Mouse (Mus musculus) E14TG2a.4 (cell line): ENCODE measurements around the gene BC016579.

ENCODE experiments used
- H3K27me3 ChIP-seq: 2 replicates; pipeline ENCODE4 v1.6.1; 2014; ENCODE audit warnings: low read length, control low read depth; ENCODE audit not compliant: insufficient read depth
- H3K36me3 ChIP-seq: 2 replicates; pipeline ENCODE4 v1.6.1; 2014; ENCODE audit warnings: low read length, control low read depth; ENCODE audit not compliant: insufficient read depth
- H3K4me1 ChIP-seq: replicated peaks from 2 replicates; pipeline ENCODE4 v1.6.1; 2014; ENCODE audit warnings: low read depth, low read length, control low read depth
- H3K4me3 ChIP-seq: replicated peaks from 2 replicates; pipeline ENCODE4 v1.5.1; 2014; ENCODE audit warnings: mild to moderate bottlenecking, low read length
- H3K9me3 ChIP-seq: 2 replicates; pipeline ENCODE4 v1.6.1; 2014; ENCODE audit warnings: low read length, control low read depth
- CTCF ChIP-seq: conservative IDR thresholded peaks from 2 replicates; pipeline ENCODE4 v1.5.1; 2014; ENCODE audit warnings: low read length
- NANOG ChIP-seq: IDR thresholded peaks from 2 replicates; pipeline ENCODE4 v1.6.1; 2014; ENCODE audit warnings: borderline replicate concordance, low read length, mixed read lengths
- POU5F1 ChIP-seq: IDR thresholded peaks from 2 replicates; pipeline ENCODE4 v1.6.1; 2014; ENCODE audit warnings: low read length, borderline replicate concordance

BC016579 gene

DNA sequence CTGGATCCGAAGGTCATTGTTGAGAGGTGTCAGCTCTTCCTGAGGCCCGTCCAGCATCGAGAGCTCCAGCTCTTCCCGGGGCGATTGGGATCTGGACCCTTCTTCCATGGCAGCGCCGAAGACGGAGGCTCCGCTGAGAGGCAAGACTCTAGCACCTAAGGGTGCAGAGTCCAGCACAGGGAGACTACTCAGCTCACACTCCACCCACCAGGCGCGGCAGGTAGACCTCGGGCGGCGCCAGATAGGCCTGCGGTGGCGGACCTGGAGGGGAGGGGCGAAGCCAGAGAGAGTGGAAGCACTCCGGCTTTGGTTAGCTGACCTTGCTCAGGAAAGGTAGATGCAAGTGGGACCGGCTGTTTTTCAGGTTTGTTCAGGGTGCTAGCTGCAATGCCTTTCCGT, at the start of gene BC016579:
Gene BC016579 (minus strand): TSS at position 135 of the 399 bp plus-strand sequence.
- TF ChIP-seq CTCF: no peak
- TF ChIP-seq NANOG: no peak
- no peak for TF ChIP-seq POU5F1
- Histone ChIP-seq H3K4me3 (peak within 1 kb of the TSS; percentile 77), H3K27me3 (peaks cover 31% of the 10 kb centered on the region), H3K4me1 (peaks cover 19% of the 10 kb centered on the region), H3K9me3 (no peaks in the 10 kb centered on the region), H3K36me3 (no peaks in the 10 kb centered on the region)

DNA sequence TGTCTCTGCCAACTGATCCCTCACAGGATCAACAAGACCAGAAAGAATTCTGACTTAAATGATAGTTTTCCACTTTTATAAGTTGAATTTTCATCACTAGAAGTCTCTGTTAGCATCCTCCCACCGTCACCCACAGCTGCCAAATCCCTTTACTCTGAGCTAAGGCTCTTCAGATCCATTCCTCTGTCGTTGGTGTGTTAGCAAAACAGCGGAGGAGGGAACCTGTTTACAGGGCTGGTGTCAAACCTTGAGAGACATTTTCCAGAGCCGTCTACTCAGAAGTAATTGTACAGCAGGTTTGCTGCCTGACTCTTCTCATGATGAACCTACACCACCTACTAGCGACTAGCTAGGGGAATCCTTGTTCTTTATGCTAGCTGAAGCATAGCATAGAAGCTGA, 45.4 kb upstream of the BC016579 start:
- no peak overlapping the region for H3K4me3 ChIP-seq
- H3K36me3 ChIP-seq: no peaks in the 10 kb centered on the region
- H3K9me3 ChIP-seq: peaks cover 29% of the 10 kb centered on the region
- H3K27me3 ChIP-seq: no peaks in the 10 kb centered on the region
- TF ChIP-seq NANOG: no peak
- no peak for TF ChIP-seq CTCF
- TF ChIP-seq POU5F1: no peak
- H3K4me1 ChIP-seq: no peaks in the 10 kb centered on the region

DNA sequence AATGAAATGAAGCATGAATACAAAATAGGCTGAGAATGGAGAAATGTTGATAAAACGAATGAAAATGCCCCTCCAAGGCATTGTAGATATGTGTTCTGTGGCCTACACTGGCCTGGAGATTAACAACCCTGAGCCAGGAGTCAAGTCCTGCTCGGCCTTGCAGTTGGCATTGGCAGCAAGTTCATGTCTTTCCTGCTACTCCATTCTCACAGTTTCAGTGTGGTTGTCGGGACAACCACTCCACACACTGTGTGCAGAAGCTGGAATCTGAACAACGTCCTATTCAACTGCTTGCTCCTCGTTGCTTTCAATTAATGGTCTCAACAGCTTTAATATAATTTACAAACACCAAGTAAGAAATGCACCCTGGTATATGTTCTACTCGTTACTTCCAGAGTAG, 44.1 kb upstream of the BC016579 start:
- TF ChIP-seq CTCF: no peak
- TF ChIP-seq NANOG: no peak
- no peak for TF ChIP-seq POU5F1
- Histone ChIP-seq H3K4me3 (no peak overlapping the region), H3K4me1 (no peaks in the 10 kb centered on the region), H3K36me3 (no peaks in the 10 kb centered on the region), H3K27me3 (no peaks in the 10 kb centered on the region), H3K9me3 (peaks cover 29% of the 10 kb centered on the region)

DNA sequence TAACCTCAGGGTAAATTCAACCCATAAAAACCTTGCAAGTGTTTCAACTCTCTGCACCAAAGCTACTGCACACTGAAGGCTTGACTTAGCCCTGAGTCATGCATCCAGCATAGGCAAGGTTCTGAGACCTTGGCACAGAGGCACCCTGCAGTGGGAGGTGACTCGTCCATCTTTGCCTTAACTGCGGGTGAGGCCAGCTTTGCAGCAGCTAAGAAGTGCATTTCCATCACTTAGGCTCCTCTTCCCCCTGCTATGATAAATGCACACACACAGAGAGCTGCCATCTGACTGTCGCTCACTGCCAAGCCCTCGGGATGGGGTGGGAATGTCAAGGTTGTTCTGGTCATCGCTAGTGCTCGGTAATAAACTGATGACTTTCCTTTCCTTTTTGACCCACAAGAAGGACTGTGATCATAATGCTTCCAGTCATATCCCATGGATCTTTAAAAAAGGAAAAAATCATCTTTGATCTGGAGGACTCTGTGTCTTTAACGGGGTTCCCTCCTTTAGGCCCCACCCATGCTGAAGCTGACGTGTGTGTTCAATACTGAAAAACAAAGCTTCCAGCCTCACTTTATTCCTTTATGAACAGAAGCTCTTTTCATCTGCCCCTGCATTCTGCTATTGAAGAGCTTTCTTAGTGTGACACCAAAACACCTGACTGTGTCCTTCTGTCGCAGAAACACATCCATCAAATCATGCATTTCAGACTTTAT, 41.7 kb upstream of the BC016579 start:
- no peak overlapping the region for H3K4me3 ChIP-seq
- H3K9me3 ChIP-seq: peaks cover 29% of the 10 kb centered on the region
- no peaks in the 10 kb centered on the region for H3K4me1 ChIP-seq
- no peaks in the 10 kb centered on the region for H3K36me3 ChIP-seq
- H3K27me3 ChIP-seq: no peaks in the 10 kb centered on the region
- TF ChIP-seq CTCF (no peak), NANOG (no peak), POU5F1 (no peak)

DNA sequence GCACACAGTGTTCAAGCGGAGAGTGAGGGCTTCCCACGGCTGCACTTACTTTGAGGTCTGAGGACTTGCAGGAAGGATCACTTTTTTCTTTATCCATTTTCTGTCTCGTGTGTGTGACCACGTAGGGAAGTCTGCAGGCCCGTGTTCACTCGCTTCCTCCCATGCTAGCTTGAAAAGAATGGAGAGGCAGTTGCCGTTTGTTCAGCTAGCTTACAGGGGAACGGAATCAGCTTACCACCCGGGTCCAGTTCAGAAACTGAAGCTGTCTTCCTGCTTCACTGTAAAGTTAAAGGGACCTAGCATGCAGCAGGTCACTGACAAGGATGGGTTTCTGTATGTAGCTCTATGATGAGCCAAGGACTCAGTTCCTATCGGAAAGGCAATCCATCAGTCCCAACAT, 39.7 kb upstream of the BC016579 start, which contains the start of gene Tmprss7:
Gene Tmprss7 (minus strand): TSS at position 101 of the 400 bp plus-strand sequence.
- H3K4me1 ChIP-seq: peaks cover 6% of the 10 kb centered on the region
- H3K9me3 ChIP-seq: peaks cover 15% of the 10 kb centered on the region
- TF ChIP-seq CTCF (no peak), NANOG (no peak), POU5F1 (no peak)
- H3K27me3 ChIP-seq: no peaks in the 10 kb centered on the region
- no peaks in the 10 kb centered on the region for H3K36me3 ChIP-seq
- H3K4me3 ChIP-seq: no peak within 1 kb of the TSS

DNA sequence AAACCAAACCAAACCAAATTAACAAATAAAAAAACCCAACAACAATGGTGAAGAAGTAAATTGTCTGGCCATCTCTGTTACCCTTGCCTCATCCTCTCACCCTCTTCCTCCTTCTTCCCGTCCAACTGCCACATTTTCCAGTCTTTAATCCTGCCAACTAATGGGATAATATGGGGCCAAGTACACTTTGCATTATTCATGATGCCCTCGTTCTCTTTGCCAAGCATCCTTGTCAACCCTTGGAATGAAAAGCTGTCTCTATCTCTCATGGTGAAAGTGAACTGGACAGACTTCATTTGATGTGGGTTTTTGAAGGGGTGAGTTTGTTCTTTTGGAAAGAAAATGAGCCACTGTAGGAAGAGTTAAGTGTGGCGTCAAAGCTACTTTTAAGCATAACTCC, 39.0 kb upstream of the BC016579 start:
- no peaks in the 10 kb centered on the region for H3K36me3 ChIP-seq
- H3K4me1 ChIP-seq: peaks cover 6% of the 10 kb centered on the region
- no peak overlapping the region for H3K4me3 ChIP-seq
- no peak for TF ChIP-seq NANOG
- no peak for TF ChIP-seq CTCF
- no peak for TF ChIP-seq POU5F1
- H3K9me3 ChIP-seq: peaks cover 11% of the 10 kb centered on the region
- no peaks in the 10 kb centered on the region for H3K27me3 ChIP-seq

DNA sequence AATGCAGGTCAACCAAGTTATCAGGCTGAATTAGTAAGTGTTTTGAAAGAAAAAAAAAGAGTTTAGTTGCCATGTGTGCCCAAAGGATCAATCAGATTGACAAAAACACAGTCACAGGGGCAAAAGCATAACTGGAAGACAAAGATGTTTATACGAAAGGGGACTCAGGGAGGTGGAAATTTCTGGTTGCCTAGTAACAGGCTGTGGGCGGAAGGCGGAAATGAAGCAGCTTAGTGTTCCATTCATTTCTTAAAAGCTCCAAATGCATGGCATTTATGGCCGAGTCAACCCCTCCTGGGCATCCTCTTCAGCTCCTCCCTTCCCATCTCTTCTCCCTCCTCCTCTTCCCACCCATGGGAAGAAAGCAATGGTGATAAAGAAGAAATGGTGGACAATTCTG, 36.3 kb upstream of the BC016579 start:
- no peak for TF ChIP-seq CTCF
- no peak for TF ChIP-seq NANOG
- no peak overlapping the region for H3K4me3 ChIP-seq
- H3K4me1 ChIP-seq: peaks cover 6% of the 10 kb centered on the region
- H3K27me3 ChIP-seq: no peaks in the 10 kb centered on the region
- no peaks in the 10 kb centered on the region for H3K36me3 ChIP-seq
- H3K9me3 ChIP-seq: no peaks in the 10 kb centered on the region

DNA sequence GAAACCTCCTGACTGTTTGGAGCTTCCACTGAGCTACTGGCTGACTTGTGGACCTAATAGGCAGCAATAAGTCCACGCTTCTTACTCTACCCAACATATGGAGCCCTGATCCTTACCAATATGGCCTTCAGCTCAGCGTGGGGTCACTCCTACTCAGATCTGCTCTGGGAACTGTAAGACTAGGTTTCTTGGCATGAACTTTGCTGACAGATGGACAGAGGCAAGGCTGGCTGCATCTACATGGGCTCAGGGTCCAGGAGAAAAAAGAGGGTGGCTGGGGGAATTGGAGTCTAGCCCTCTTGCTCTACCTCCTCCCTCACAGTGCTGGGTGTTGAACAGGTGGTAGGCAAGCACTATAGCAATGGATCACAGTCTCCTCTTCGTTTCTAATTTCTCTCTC, 33.0 kb upstream of the BC016579 start:
- Histone ChIP-seq H3K27me3 (no peaks in the 10 kb centered on the region), H3K4me1 (peaks cover 6% of the 10 kb centered on the region), H3K36me3 (no peaks in the 10 kb centered on the region), H3K4me3 (no peak overlapping the region), H3K9me3 (no peaks in the 10 kb centered on the region)
- TF ChIP-seq POU5F1 (no peak), NANOG (no peak), CTCF (no peak)

DNA sequence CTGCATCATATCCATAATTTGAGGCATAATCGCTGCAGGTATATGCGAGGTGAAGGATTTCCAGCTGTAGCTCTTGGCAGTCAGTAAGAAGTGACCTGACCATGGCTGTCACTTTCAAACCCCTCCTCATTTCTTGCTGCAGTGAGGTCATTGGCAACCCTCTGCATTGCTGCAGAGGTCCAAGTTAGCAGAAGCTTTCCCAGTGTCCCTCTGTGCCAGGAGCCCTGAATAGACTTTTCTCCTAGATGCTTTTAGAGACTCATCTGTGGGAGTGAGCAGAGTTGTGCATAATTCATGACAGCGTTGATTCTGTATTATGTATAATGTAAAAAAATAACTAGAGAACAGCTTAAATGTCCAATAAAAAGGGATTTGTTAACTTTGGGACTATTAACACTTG, 31.4 kb upstream of the BC016579 start:
- Histone ChIP-seq H3K4me1 (peaks cover 4% of the 10 kb centered on the region), H3K36me3 (no peaks in the 10 kb centered on the region), H3K9me3 (no peaks in the 10 kb centered on the region), H3K4me3 (no peak overlapping the region), H3K27me3 (no peaks in the 10 kb centered on the region)
- no peak for TF ChIP-seq POU5F1
- TF ChIP-seq NANOG: no peak
- TF ChIP-seq CTCF: no peak
